Mouse (Mus musculus) kidney, adult 2 months (tissue): ENCODE measurements around the gene Kcnj11.

Experiments
- CTCF ChIP-seq: fragments of 200-500 bp; conservative IDR thresholded peaks from 2 replicates; pipeline ENCODE4 v1.5.1; 2011; ENCODE audit warnings: low read depth, mild to moderate bottlenecking, control low read depth, low read length, moderate library complexity, mixed read lengths; ENCODE audit not compliant: insufficient read depth, insufficient read length
- POLR2A ChIP-seq: fragments of 200-500 bp; IDR thresholded peaks from one replicate; pipeline ENCODE4 v1.6.1; 2011; ENCODE audit warnings: low read depth, low read length, control low read depth

- no peak for TF ChIP-seq POLR2A
- TF ChIP-seq CTCF: no peak
Observed at GRCm38 (mm10) chr7:46144061-46144460, 43.5 kb upstream of the Kcnj11 start.
